Mouse (Mus musculus) heart, adult 2 months (tissue): ENCODE results near the gene Vmp1.

ENCODE experiments used
- CTCF ChIP-seq: fragments of 200-600 bp; IDR thresholded peaks from 2 replicates; pipeline ENCODE4 v1.8.1; 2022; ENCODE audit warnings: antibody characterized with exemption, mild to moderate bottlenecking, moderate library complexity
- EP300 ChIP-seq: fragments of 200-500 bp; IDR thresholded peaks from 2 replicates; pipeline ENCODE4 v1.6.1; 2011; ENCODE audit warnings: low read depth, low read length, control low read depth; ENCODE audit not compliant: insufficient read depth
- POLR2A ChIP-seq: fragments of 200-500 bp; IDR thresholded peaks from 2 replicates; pipeline ENCODE4 v1.6.1; 2011; ENCODE audit warnings: mild to moderate bottlenecking, low read depth, low read length, control low read depth; ENCODE audit not compliant: insufficient read depth

- TF ChIP-seq CTCF (no peak), POLR2A (peak; percentile 84), EP300 (peak; percentile 36; the same call in 1 of the 2 replicates)
These were observed 96.5 kb downstream of the Vmp1 start for GRCm38 (mm10) chr11:86586868-86587792.
